Mouse (Mus musculus): ENCODE results near the gene Slc50a1.

The Slc50a1 gene

DNA sequence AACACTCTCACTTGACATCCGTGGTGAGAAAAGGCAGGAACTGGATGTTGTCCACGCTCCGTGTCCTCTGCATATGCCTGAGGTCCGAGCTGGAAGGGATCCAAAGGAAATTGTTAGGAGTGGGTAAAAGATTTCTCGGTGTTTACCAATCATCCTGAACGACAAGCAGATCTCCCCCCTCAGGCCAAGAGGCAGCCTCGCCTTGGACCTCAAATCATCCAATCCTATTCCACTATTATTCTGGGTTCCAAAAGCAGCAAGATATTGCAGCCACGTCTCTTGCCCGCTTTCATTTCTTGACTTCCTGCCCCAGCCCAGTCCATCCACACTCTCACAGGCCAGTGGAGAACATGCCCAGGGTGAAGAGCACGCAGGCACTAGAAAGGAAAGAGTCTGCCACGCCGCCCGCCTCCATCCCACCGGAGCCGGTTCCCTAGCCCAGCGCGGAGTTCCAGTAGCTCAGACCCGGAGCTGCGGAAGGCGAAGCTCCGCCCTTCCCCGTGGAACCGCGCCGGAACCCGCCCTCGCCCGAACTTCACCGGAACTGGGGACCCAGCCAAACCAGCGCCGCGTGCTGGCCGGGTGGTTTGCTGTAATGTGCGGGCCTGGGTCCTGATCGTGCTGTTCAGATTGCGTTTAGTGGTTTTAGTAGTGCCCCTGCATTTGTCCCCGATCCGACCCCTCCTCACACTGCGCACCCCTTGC is at the start of gene Slc50a1:
TSS of gene Slc50a1 (minus strand) at position 520 of the 705 bp plus-strand sequence.
- no peak for DNase-seq (ENCODE audit: low read depth, low spot score)

GRCm38 (mm10) chr3:89319591-89320350 is 49.4 kb upstream of the Slc50a1 start:
- no peak for DNase-seq (ENCODE audit: low read depth, low spot score)

- DNase-seq (ENCODE audit: low read depth, low spot score), result no peak
These were observed 48.7 kb upstream of the Slc50a1 start for GRCm38 (mm10) chr3:89318971-89319590.

DNA sequence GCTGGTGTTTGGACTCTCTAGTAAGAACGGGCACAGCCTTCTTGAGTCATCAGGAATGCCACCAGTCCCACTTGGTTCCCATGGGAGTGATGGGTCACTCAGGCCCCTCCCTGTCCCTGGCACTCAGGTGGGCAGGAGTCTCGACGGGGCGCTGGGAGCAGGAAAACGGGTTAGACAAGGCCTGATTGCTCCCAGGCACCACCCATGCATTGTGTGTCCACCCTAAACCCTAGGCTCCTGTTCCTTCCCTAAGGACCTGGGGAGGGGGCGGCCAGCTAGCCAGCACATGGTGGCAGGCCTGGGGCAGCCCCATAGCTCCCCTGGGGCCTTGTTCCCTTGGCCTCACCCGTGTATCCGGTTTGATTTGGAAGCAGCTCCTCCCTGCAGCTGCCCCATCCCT is 47.9 kb upstream of the Slc50a1 start:
- no peak for DNase-seq (ENCODE audit: low read depth, low spot score)

DNA sequence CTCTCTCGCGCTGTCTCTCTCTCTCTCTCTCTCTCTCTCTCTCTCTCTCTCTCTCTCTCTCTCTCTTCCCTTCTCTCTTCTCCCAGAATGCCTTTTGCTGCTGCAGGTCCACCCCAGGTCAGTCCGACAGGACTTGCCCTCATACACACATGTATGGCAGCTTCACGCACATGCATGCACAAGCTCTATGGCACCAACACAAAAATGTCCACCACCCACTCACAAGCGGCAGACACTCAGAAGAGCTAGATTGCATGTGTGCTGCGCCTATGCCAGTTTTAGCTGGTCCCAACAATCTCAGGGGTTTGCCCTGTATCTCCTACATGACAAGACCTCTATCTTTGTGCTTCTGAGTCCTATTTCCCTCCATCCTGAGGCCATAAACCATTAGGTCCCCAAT is 46.9 kb upstream of the Slc50a1 start:
- DNase-seq (ENCODE audit: low read depth, low spot score), result no peak

DNA sequence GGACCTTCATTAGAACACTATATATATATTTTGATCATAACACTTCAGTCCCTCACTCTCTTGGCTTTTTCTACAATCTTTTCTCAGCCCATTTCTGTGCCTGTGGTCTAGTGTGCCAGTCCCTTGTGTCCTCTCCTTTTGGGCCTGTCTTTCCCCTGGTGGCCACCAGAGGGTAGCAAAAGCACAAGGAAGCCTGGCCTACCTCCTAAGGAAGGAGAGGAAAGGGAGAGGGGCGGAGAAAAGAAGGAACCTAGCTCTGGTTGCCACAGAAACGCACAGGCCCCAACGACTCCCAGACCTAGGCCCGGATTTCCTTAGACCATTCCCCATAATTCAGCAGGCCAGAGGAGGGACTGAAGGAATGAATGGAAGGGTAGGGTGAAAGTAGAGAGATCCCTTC is 46.5 kb upstream of the Slc50a1 start:
- no peak for DNase-seq (ENCODE audit: low read depth, low spot score)

DNA sequence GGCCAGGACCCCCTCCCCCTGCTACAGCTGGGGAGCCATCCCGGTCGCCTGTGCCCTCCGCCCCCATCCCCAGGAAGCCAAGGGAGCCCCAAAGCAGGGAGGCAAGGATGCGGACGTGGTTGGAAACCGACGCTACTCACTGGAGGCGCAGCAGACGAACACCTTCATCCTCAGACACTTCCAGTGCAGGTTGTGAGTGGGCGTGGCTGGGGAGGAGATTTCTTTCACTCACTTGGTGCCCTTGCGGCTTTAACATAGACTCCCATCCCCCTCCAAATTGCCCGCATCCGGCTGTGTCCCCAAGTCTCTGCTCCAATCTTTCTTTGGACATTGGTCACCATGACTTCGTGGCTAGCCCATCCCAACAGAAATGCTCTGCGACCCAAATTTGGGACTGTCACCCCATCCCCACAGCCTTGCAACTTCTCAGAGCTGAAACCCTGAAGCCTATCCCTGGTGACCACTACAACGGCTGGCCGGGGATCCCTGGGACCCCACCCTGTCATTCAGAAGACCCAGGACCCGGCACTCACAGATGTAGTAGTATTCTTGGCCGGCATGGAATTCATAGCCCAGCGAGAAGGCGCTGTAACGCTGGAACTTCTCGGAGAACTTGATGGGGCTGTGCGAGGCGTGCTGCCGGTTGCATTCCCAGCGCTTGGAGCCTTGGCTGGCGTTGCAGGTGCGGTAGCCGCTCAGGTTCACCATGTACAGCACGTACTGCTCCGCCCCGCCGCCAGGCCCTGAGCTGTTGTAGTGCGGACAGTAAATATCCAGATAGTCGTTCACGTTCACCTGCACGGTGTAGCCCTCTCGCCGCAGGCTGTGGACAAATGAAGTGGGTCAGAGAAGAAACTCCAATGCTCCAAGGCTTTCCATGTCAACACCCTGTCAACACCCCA is 45.8 kb upstream of the Slc50a1 start:
- no peak for DNase-seq (ENCODE audit: low read depth, low spot score)

- DNase-seq (ENCODE audit: low read depth, low spot score), result peak; percentile 70
These were observed 45.0 kb upstream of the Slc50a1 start for GRCm38 (mm10) chr3:89315195-89315929.

DNA sequence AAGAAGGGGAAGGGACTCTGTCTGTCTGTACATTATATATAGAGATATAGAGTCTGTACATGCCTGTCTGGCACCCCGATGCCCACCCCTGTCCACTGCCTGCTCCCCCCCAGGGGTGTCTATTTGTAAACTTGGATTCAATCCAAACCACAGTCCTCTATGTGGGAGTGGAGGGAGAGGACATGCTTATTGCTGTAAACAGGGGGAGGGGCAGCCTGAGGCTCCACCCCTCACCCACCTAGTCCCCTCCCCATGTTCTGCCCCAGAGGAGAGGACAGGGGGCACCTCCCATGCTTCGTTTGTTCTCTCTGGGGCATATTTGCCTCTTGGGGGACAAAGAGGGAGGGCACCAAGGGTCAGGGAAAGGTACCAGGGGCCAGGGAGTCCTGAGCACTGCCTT is 44.4 kb upstream of the Slc50a1 start:
- no peak for DNase-seq (ENCODE audit: low read depth, low spot score)

DNA sequence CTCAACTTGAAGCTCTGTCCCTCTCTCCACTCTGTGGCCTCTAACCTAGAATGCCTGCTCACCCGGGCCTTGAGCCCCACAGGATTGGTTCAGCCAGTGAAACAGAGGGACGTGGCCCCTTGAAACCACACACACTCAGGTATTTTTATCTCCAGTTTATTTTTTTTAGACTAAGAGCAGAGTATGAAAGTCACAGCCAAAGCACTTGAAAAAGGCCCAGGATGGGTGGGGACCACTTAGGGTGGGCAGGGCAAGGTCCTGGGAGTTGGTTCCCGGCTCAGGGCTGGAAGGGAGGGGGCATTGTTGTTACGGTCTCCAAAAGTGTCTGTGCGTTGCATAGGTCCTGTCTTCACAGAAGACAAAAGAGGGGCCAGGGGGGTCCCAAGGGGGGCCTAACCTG is 44.0 kb upstream of the Slc50a1 start:
- DNase-seq (ENCODE audit: low read depth, low spot score), result no peak

- DNase-seq (ENCODE audit: low read depth, low spot score), result peak; percentile 60
These were observed 37.7 kb upstream of the Slc50a1 start for GRCm38 (mm10) chr3:89308089-89308488.

- no peak for DNase-seq (ENCODE audit: low read depth, low spot score)
These were observed 35.4 kb upstream of the Slc50a1 start for GRCm38 (mm10) chr3:89305551-89306325.

GRCm38 (mm10) chr3:89305105-89305504 is 34.7 kb upstream of the Slc50a1 start:
- no peak for DNase-seq (ENCODE audit: low read depth, low spot score)

DNA sequence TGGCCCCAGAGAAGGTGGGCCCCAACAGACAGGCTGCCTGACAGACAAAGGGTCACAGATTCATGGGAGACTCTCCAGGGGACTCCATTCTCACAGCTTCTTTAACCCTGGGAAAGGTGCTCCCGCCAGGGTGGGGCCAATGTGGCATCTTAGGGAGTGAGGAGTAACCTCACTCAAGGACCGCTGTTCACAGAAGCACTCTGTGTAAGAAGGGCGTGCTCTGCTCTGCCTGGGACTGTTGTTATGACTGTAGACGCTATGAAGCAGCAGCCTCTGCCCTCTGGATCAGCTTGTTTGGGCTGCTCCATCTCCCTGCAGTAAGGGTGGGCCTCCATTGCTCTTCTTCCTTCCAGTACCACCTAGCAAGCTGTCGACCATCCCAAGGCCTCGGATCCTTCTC is 34.1 kb upstream of the Slc50a1 start:
- DNase-seq (ENCODE audit: low read depth, low spot score), result no peak

- no peak for DNase-seq (ENCODE audit: low read depth, low spot score)
These were observed 30.1 kb upstream of the Slc50a1 start for GRCm38 (mm10) chr3:89300514-89300913.

DNA sequence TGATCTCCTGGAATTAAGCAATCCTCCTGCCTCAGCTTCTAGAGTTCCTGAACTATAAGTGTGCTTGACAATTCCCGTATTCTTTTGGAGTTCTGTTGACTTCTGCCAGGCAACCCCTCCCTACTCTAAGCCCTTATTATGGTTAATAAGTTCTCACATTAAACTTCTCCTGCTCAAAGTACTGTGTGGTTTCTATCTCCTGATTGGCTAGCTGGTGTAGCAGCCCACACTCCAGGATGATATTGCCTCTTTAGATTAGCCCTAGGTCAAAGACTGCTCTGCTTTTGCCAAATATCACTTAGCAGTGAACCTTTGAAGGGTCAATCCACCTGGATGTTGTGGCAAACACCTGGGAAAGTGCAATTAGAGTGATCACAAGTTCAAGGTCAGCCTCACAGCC is 29.7 kb upstream of the Slc50a1 start:
- DNase-seq (ENCODE audit: low read depth, low spot score), result no peak

DNA sequence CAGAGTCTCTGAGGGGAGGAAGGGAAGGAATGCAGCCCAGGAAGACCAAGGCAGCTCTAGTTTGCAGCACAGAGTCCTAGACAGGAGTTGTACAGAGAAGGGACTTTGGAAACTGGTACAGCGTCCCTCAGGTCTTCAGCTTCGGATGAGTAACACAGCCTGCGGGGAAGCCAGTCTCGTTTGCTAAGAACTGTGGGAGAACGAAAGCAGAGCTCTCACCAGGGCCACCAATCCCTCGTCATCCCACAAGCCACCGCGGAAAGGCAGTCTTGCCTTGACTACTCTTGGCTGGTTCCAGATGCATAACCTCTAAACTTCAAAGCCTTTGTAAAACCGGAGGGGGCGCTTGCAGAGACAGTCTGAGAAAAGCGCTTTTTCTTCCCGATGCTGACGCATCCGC is 29.1 kb upstream of the Slc50a1 start:
- no peak for DNase-seq (ENCODE audit: low read depth, low spot score)

DNA sequence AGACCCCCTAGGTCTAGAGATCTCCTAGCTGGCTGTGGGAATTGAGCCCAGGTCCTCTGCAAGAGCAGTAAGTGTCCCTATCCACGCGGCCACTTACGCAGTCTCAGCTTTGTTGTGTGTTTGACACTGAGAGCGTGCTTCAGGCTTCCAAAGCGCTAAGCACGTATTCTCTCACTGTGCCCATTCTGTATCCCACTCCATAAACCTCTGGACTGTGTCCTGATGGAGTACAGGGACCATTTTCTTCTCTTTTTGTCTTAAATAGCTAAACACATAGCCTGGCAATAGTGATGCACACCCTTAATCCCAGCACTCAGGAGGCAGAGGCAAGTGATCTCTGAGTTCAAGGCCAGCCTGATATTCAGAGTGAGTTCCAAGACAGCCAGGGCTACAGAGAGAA is 28.5 kb upstream of the Slc50a1 start:
- DNase-seq (ENCODE audit: low read depth, low spot score), result no peak

- DNase-seq (ENCODE audit: low read depth, low spot score), result no peak
These were observed 26.5 kb upstream of the Slc50a1 start for GRCm38 (mm10) chr3:89296761-89297396.
